Mouse (Mus musculus): ENCODE results near the gene Glud1.

Gene Glud1

GRCm38 (mm10) chr14:34310234-34310965 lies at the start of gene Glud1, which contains the start of gene Shld2:
Gene Glud1 (plus strand): TSS chr14:34310727.
Gene Shld2 (minus strand): TSS chr14:34310493.
- DNase-seq: peak; percentile 96 to 97

- no peak for DNase-seq
Measured at GRCm38 (mm10) chr14:34268046-34268445, 42.5 kb upstream of the Glud1 start.

GRCm38 (mm10) chr14:34273280-34273679 lies 37.2 kb upstream of the Glud1 start:
- no peak for DNase-seq

DNA sequence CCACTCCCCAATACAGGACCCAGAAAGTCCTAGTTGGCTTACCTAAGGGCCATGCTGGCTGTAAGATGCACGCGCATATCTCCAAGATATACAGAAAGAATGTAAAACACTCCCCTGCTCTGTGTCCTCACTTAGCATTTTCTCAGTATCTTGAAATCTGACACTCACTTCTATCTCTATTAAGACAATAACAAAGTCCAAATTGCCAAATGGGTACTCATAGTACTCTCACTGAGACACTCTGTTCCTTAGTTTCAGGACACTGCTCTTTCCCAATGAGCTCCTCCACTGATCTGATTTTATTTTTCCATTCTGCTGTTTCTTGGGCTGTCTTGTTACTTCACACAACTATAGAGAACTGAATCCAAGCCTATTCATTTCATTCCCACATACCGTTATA lies 36.4 kb upstream of the Glud1 start:
- DNase-seq: no peak

DNA sequence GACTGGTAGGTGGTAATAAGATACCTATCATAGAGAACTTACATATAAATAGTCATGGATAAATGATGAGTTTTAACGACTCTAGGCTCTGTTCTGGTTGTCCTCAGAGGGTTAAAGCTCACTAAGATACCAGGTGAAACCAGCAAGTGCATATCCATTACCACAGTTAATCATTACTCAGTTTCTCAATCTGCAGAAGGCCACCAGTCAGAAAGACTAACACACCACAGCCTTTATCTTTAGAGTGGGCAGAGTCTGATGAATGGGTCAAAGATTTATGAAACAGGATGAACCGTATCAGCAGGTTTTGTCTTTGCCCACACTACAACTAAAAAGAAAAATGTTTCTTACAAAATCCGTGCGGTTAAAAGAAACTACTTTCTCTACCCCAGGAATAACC lies 35.3 kb upstream of the Glud1 start:
- DNase-seq: peak in 1 of 2 experiments; percentile 68

- DNase-seq: peak in 1 of 2 experiments; percentile 34
Measured at GRCm38 (mm10) chr14:34279726-34280125, 30.8 kb upstream of the Glud1 start.

DNA sequence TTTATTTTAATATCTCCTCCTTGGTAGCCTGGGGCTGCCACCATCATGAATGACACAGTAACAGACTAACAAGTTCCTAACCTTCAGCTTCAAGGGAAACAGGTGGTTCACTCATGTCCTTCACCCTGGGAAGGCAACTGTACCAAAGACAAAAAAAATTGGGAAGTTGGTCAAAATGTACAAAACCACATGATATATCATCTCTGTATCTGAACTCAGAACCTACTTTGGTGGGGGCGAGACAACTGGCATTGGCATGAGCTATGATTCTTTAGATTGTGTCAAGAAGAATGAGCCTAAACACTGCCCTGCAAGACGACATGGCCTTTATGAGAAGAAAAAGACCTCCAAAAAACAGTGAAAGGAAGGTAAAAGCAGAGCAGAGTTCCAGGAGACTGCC lies 29.7 kb upstream of the Glud1 start:
- DNase-seq: no peak

- no peak for DNase-seq
Measured at GRCm38 (mm10) chr14:34281736-34282269, 28.7 kb upstream of the Glud1 start.

- no peak for DNase-seq
Measured at GRCm38 (mm10) chr14:34288396-34288795, 22.1 kb upstream of the Glud1 start.

DNA sequence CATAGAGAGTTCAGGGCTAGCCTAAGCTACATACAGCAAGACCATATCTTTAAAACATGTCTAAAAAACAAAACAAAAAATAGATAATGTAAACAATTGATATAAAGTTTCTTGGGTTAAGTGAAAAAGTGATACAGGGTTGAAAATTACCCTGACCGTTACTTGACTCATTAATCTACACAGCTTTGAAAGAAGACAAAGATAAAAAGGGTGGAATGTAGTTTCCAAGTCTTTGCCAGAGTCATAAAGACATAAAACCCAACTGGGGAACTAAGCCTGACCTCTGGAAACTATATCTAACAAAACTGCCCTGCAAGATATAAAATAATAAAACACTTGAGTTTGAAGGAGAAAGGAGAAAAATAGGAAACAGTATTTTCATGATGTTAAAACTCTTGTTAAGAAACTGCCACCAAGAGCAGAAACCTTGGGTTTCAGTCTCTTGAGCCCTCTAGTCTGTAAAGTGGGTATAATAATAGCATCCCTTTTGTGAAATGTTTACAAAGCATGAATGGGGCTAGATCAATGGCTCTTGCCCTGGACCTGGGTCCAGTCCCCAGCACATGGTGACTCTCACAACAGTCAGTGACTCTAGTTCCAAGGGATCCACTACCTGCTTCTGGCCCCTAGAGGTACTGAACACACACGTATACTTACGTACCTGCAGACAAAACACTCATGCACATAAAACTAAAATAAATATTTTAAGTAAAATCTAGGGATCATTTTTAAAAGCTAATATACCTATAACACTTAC lies 21.1 kb upstream of the Glud1 start:
- DNase-seq: no peak

GRCm38 (mm10) chr14:34290229-34290628 lies 20.3 kb upstream of the Glud1 start:
- DNase-seq: no peak

DNA sequence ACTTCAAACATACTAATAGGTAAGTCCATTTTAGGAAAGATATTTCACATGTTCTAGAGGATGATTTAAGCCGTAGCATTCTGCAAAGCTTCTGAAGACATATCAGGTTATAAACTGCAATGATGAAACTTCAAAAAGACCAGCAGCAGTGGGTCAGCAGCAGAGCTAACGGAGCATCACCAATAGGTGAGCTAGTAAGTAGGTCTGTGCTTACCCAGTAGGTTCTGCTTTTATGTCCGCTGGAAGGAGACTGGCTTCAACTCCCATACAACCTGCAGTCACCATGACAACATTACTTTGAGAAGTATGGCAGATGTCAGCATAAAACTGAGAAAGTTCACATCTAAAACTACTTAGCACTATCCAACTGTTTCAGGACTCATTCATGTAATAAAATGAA lies 16.9 kb upstream of the Glud1 start:
- peak in 1 of 2 experiments; percentile 68 for DNase-seq

DNA sequence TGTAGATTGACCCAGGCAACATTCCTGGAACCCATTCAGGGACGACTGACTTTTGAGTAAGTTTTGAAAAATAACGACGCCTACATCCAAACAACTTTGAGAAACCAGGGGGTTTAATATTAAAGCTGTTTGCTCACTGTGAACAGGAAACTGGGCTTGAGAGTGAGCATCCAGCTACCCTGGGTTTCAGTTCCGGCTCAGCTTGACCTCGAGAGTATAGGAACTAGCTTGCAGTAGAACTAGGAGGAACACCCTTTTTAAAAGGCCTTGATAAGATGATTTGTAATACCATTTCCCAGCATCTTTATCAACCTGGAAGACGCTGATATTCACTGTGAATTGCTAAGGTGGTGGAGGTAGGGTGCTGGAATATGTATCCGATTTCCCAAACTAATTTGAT lies 14.2 kb upstream of the Glud1 start:
- DNase-seq: no peak

DNA sequence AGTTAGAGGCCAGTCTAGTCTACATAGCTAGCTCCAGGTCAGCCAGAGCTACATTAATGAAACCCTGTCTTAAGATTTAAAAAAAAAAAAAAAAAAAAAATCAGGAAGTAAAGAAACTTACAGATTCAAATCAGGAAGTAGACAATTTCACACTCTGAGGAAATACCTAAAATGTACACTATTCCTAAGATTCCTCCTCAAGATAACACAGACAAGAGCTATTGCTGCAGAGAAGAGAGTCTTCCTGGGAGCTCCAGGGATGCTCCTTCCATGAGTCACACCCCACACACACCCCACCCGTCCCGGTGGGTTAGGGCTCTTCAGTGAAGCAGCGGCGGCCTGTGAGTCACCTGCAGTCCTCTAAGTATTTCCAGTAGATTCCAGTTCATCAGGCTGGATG lies 13.5 kb upstream of the Glud1 start:
- no peak for DNase-seq

DNA sequence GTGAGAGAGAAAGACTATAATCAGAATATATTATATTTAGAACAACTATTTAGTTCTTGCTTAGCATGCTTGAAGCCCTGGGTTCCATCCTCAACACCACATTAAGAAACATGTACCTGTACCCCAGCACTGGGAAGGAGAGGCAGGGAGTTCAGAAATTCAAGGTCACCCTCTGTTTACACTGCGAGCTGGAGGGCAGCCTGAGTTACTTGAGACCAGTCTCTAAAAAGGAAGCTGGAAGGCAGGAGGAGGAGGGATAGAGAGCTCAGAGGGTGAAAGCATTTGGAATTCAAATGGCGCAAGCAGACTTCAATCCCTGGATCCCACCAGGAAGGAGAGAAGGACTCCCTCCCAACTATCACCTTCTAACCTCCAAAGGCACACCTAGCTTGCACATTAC lies 12.9 kb upstream of the Glud1 start:
- no peak for DNase-seq

- DNase-seq: no peak
Measured at GRCm38 (mm10) chr14:34298871-34299700, 11.4 kb upstream of the Glud1 start.

DNA sequence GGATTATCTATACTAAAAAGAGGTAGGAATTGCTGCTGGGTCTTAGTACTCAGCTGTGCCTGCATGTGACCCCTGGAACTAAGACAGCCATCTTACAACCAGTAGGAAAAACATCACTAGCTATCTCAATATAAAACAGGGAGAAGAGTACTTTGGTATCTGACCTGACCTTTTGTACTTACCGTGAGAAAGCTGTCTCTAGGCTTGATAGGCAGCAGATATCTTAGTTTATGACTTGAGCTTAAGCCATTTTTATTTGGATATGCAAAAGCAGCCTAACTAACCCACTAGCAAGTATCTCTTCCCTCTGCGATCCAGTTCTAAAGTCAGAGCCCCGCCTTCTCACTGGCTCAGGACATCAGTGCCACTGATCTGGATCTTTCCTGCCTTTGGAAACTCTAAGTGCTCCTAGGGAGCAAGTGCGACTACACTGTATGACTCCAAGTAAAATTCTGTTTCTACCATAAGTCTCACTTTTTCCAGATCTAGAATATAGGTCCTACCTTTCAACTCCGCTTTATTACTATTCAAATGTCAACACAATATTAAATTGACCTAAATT lies 7.8 kb upstream of the Glud1 start:
- no peak for DNase-seq

DNA sequence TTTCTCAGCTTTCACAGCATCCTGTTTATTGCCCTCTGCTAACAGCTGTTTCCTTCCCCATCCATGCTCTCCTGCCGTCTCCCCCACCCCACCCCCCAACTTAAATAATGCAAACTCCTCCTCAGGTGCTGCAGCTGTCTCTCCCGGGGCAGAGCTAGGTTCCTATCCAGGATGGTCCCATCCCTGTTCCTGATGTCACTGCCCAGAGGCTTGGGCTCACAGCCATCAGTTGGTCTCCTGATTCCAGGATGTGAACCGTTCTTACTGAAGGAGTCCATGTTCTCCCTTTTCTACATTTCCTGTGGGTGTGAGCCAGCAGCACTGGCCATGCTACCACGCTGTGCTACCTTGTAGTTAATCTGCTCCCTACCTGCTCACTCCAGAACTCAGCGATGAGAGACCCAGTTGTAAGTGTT lies 7.3 kb upstream of the Glud1 start:
- DNase-seq: no peak

GRCm38 (mm10) chr14:34309266-34309665 lies 1.3 kb upstream of the Glud1 start:
- DNase-seq: no peak

GRCm38 (mm10) chr14:34309907-34310233 lies 657 bp upstream of the Glud1 start:
- DNase-seq: no peak

DNA sequence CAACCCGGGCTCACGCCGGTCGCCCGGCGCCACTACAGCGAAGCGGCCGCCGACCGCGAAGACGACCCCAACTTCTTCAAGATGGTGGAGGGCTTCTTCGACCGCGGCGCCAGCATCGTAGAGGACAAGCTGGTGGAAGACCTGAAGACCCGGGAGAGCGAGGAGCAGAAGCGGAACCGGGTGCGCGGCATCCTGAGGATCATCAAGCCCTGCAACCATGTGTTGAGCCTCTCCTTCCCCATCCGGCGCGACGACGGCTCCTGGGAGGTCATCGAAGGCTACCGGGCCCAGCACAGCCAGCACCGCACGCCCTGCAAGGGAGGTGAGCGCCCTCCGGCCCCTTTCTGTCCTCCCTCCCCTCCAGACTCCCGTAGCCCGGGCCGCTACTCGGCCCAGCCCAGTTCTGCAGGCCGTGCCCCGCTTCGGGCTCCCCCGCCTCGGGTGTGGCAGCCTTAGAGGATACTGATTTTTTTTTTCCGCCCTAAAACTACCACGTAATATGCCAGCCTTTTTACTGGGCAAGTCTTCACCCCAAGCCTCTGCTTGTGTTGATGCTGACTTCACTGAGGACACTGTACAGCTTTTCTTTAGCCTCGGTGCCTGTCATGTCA lies 599 bp downstream of the Glud1 start:
- peak; percentile 42 for DNase-seq

- DNase-seq: peak; percentile 56 to 79
Measured at GRCm38 (mm10) chr14:34311691-34312090, 1.2 kb downstream of the Glud1 start.

All from kidney, adult 8-10 months (tissue).